Mouse (Mus musculus) MN1 (cell line): ENCODE data around the gene Sgce.
A peak's percentile ranks its signal among the peaks of the same experiment; 100 is the strongest.
"Not testable (repeated sequence)": the region's sequence is repeated elsewhere in the genome, so short reads cannot be mapped to it uniquely, and the experiment has no call there.

Experiments used
- DNase-seq: peaks from one replicate; pipeline ENCODE4 v3.0.0-alpha.2; 2016; ENCODE audit warnings: low spot score

The Sgce gene

GRCm38 (mm10) chr6:4722739-4723138, 24.3 kb downstream of the Sgce start:
- DNase-seq, result no peak

GRCm38 (mm10) chr6:4722142-4722541, 24.9 kb downstream of the Sgce start:
- DNase-seq, result no peak

- no peak for DNase-seq
Observed at GRCm38 (mm10) chr6:4717344-4717743, 29.7 kb downstream of the Sgce start.

- DNase-seq, result no peak
Observed at GRCm38 (mm10) chr6:4716171-4716570, 30.8 kb downstream of the Sgce start.

GRCm38 (mm10) chr6:4708971-4709370, 38.0 kb downstream of the Sgce start:
- peak; percentile 34 for DNase-seq

GRCm38 (mm10) chr6:4706415-4706814, 40.6 kb downstream of the Sgce start:
- DNase-seq, result no peak

- DNase-seq, result no peak
Observed at GRCm38 (mm10) chr6:4703908-4704307, 43.1 kb downstream of the Sgce start.

- no peak for DNase-seq
Observed at GRCm38 (mm10) chr6:4701641-4702040, 45.4 kb downstream of the Sgce start.

- DNase-seq, result no peak
Observed at GRCm38 (mm10) chr6:4695778-4696177, 51.2 kb downstream of the Sgce start.

- no peak for DNase-seq
Observed at GRCm38 (mm10) chr6:4694672-4695231, 52.3 kb downstream of the Sgce start.

- DNase-seq, result no peak
Observed at GRCm38 (mm10) chr6:4693544-4693943, 53.5 kb downstream of the Sgce start.

GRCm38 (mm10) chr6:4690438-4690837, 56.6 kb downstream of the Sgce start:
- no peak for DNase-seq

- no peak for DNase-seq
Observed at GRCm38 (mm10) chr6:4684706-4685340, 62.2 kb downstream of the Sgce start.

GRCm38 (mm10) chr6:4680576-4680975, 66.4 kb downstream of the Sgce start:
- no peak for DNase-seq

GRCm38 (mm10) chr6:4679981-4680380, 67.0 kb downstream of the Sgce start:
- DNase-seq, result no peak

- no peak for DNase-seq
Observed at GRCm38 (mm10) chr6:4677356-4677761, 69.6 kb downstream of the Sgce start.

GRCm38 (mm10) chr6:4665154-4665553, 81.9 kb downstream of the Sgce start:
- DNase-seq, result no peak

- DNase-seq, result no peak
Observed at GRCm38 (mm10) chr6:4664313-4664712, 82.7 kb downstream of the Sgce start.

- DNase-seq, result peak; percentile 35
Observed at GRCm38 (mm10) chr6:4663516-4663915, 83.5 kb downstream of the Sgce start.

- no peak for DNase-seq
Observed at GRCm38 (mm10) chr6:4658861-4659260, 88.1 kb downstream of the Sgce start.

- no peak for DNase-seq
Observed at GRCm38 (mm10) chr6:4655924-4656323, 91.1 kb downstream of the Sgce start.

- DNase-seq, result no peak
Observed at GRCm38 (mm10) chr6:4655466-4655865, 91.5 kb downstream of the Sgce start.

- DNase-seq, result not testable (repeated sequence)
Observed at GRCm38 (mm10) chr6:4653741-4654140, 93.3 kb downstream of the Sgce start.

- DNase-seq, result no peak
Observed at GRCm38 (mm10) chr6:4652596-4653134, 94.3 kb downstream of the Sgce start.
